Mouse (Mus musculus) forebrain, embryonic 10.5 days (tissue): Measurements from ENCODE around the gene Pias1. TPM values are rescaled to one million over a fixed set of nuclear protein-coding genes. Genes with fewer than 3 reads are reported as not detected.

Source experiments
- DNase-seq: peaks from one replicate; pipeline ENCODE4 v3.0.0-alpha.2; 2017; ENCODE audit warnings: low spot score; ENCODE audit errors: extremely low spot score
- H3K27ac ChIP-seq: fragments of 300-500 bp; sonication (generic); 2 replicates; pipeline ENCODE4 v1.5.1; 2016; ENCODE audit warnings: mild to moderate bottlenecking
- H3K27me3 ChIP-seq: fragments of 300-500 bp; sonication (generic); 2 replicates; pipeline ENCODE4 v1.6.1; 2016; ENCODE audit warnings: mild to moderate bottlenecking; ENCODE audit not compliant: poor library complexity, severe bottlenecking
- H3K36me3 ChIP-seq: fragments of 300-500 bp; sonication (generic); replicated peaks from 2 replicates; pipeline ENCODE4 v1.6.1; 2016; ENCODE audit warnings: mild to moderate bottlenecking, moderate library complexity
- H3K4me1 ChIP-seq: fragments of 300-500 bp; sonication (generic); 2 replicates; pipeline ENCODE4 v1.6.1; 2016
- H3K4me3 ChIP-seq: fragments of 300-500 bp; sonication (generic); 2 replicates; pipeline ENCODE4 v1.5.1; 2016; ENCODE audit warnings: mild to moderate bottlenecking, moderate library complexity
- H3K9me3 ChIP-seq: fragments of 300-500 bp; sonication (generic); 2 replicates; pipeline ENCODE4 v1.6.1; 2016; ENCODE audit warnings: mild to moderate bottlenecking, moderate library complexity
- WGBS: fragments of 180-500 bp; shearing (Covaris S2); methylation state at CpG from one replicate; pipeline ENCODE4 v1.1.7; 2016; 5-methylcytosine and 5-hydroxymethylcytosine counted together
- polyA plus RNA-seq: library from polyadenylated mRNA; unstranded; fragments of >200 nt; fragmentation: Nextera tagmentation; extraction: Ambion mirVana; gene quantifications from 2 replicates; pipeline ENCODE4 v1.2.1, GENCODE M21; 2016

Pias1 gene
- polyA plus RNA-seq, 1 experiment from 2014 or later, result 48.9 TPM

DNA sequence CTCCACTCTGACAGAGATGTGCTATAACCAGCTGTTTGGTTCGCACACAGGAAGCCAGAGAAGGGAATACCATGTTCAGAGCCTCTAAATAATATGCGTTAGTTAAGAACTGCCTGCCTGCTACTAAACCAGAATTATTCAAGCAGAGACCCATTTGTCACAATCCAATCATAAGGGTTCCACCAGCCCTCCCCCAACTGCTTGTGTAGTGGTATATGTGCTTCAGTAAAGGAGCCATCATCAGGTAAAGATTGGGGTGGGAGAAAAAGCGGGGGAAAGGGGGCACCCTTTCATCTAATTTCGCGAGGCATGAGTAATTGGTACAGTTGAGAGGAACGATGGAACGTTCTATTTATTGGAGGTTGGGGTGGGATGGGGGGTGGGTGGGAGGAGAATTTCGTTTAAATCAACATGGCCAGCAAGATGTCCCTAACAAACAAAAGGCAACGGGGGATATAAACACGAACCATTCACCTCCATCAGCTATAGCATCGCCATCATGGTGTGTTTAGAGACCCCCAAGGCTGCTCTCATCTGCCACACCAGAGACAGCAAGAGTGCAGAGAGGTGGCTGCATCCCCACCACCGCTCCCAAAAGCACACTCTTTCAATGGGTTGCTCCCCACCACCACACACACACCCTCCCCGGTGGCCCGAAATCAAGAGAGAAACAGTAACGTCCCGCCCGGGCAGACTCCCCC, 8.1 kb downstream of the Pias1 start:
- H3K4me1 ChIP-seq, result peaks cover 55% of the 10 kb centered on the region
- 5% methylated on average over 17 of the region's 17 CpGs for WGBS
- H3K27ac ChIP-seq, result peak overlapping the region; percentile 95
- H3K4me3 ChIP-seq, result peak overlapping the region; percentile 87
- H3K36me3 ChIP-seq, result no peaks in the 10 kb centered on the region; the same call in 1 of the 2 replicates
- DNase-seq, result no peak
- no peaks in the 10 kb centered on the region for H3K9me3 ChIP-seq
- H3K27me3 ChIP-seq, result peaks cover 11% of the 10 kb centered on the region

DNA sequence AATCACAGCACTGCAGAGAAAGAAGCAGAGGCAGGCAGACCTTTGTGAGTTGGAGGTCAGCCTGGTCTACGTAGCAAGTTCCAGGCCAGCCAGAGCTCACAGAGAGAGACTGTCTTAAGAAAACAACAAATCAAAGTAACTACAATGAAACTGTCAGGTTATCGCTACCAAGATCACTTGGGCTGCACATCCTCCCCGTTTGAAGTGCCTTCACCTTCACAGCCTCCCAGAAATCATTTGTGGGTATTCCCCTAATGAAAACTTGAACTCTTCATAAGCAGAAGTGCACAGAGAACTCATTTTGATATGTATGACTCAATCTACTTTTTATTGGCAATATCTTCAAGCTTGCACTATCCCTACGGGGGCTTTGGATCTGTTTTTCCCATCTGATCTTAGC, 10.6 kb downstream of the Pias1 start:
- Histone ChIP-seq H3K36me3 (no peaks in the 10 kb centered on the region; the same call in 1 of the 2 replicates), H3K27ac (no peak overlapping the region), H3K4me3 (no peak overlapping the region), H3K9me3 (no peaks in the 10 kb centered on the region), H3K4me1 (peaks cover 62% of the 10 kb centered on the region), H3K27me3 (peaks cover 7% of the 10 kb centered on the region)
- WGBS, result 74% methylated on average over 4 of the region's 4 CpGs
- DNase-seq, result no peak

DNA sequence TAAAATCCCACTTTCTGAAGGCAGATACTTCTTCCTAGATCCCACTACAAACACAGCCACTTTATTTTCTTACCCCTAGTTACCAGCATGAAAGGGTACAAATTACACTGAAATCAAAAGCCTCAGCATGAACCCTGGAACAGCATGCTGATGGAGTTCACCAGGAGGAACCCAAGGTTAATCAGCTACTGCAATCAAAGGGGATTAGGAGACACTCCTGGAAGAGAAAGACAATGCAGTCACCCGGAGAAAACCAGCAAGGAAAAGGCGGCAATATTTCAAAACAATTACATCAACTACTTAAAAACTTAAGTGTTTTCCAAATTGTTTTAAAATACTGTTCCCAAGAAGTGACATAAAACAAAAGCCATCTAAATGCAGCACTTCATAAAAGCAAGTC, 11.9 kb downstream of the Pias1 start:
- no peaks in the 10 kb centered on the region for H3K27me3 ChIP-seq
- WGBS, result 10% methylated on average over 2 of the region's 2 CpGs
- no peak overlapping the region for H3K27ac ChIP-seq
- no peak overlapping the region for H3K4me3 ChIP-seq
- H3K9me3 ChIP-seq, result no peaks in the 10 kb centered on the region
- H3K4me1 ChIP-seq, result peaks cover 60% of the 10 kb centered on the region
- peaks cover 5% of the 10 kb centered on the region for H3K36me3 ChIP-seq
- no peak for DNase-seq

DNA sequence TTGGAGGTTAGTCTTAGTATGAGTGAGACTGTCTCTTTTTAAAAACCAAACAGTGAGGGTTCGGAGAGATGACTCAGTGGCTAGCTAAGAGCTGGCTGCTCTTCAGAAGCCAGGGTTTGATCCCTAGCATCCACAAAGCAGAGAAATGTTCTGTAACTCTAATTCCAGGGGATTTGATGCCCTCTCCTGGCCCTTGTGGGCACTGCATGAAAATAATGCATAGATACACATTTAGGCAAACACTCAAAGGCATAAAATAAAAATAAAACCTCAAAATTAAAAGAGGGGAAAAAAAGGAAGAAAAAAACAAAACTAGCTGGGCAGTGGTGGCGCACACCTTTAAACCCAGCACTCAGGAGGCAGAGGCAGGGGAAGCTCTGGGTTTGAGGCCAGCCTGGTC, 13.3 kb downstream of the Pias1 start:
- Histone ChIP-seq H3K9me3 (no peaks in the 10 kb centered on the region), H3K27me3 (no peaks in the 10 kb centered on the region), H3K36me3 (peaks cover 5% of the 10 kb centered on the region), H3K4me1 (peaks cover 52% of the 10 kb centered on the region), H3K4me3 (no peak overlapping the region), H3K27ac (no peak overlapping the region)
- WGBS, result 95% methylated on average over 2 of the region's 2 CpGs
- no peak for DNase-seq

DNA sequence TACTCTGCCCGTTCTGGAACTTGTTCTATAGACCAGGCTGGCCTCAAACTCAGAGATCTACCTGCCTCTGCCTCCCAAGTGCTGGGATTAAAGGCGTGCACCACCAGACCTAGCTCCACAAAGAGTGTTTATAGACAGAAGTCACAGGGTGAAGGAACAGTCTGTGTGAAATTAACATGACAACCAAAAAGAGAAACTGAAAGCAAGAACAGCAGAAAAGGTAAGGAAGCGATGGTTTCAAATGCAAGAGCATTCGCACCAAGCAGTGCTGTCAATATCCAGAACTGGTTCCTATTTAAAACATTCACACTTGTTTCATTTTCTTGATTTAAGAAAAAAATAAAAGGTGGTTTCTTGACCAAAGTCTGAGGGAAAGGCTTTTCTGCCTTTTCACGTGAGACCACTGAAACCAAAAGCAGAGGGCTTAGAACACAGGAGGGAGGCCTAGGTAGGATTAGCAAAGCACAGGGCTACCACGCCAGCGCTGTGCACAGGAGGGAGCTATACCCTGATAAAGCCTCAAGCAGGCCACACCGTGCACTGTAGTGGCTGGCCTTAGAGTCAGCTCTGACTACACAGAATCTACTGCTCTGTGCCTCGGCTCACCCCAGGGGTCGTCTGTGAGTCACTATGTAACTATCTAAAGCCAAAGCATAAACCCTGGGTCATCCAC, 15.5 kb downstream of the Pias1 start:
- Histone ChIP-seq H3K27ac (no peak overlapping the region), H3K4me3 (no peak overlapping the region), H3K4me1 (peaks cover 46% of the 10 kb centered on the region), H3K9me3 (no peaks in the 10 kb centered on the region), H3K27me3 (no peaks in the 10 kb centered on the region), H3K36me3 (peaks cover 5% of the 10 kb centered on the region)
- DNase-seq, result peak; percentile 17
- 47% methylated on average over 10 of the region's 10 CpGs for WGBS

DNA sequence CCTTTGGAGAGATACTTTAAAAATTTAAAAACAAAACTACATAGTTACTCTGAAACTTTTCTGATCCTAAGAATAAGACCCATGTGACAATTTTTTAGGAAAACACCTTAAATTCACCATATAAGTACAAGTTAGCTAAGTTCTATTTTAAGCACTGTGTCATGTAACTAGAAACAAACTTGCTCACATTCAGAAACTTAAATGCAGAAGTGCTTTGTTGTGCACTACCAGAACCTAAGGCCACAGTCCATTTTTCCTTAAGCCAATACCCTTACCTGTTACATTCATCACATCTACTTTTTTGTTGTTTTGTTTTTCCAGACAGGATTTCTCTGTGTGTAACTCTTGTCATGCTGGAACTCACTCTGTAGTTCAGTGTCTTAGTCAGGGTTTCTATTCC, 17.4 kb downstream of the Pias1 start:
- H3K4me3 ChIP-seq, result no peak overlapping the region
- peaks cover 5% of the 10 kb centered on the region for H3K36me3 ChIP-seq
- no peaks in the 10 kb centered on the region for H3K9me3 ChIP-seq
- DNase-seq, result no peak
- H3K27ac ChIP-seq, result no peak overlapping the region
- H3K27me3 ChIP-seq, result no peaks in the 10 kb centered on the region
- peaks cover 27% of the 10 kb centered on the region for H3K4me1 ChIP-seq

DNA sequence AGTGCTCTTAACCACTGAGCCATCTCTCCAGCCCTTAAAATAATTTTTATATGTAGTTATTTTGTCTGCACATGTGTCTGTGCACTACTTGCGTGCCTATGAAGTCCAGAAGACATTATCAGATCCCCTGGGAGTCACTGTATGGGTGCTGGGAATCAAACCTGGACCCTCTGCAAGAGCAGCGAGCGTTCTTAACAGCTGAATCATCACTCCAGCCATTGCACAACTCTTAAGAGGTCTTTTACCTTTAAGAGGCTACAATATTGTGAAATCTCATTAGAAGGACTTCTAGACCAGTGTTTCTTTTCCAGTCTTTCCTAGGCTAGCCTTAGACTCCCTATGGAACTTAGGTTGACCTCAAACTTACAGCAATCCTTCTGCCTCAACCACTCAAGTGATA, 21.7 kb downstream of the Pias1 start:
- 97% methylated on average over 3 of the region's 3 CpGs for WGBS
- H3K27me3 ChIP-seq, result no peaks in the 10 kb centered on the region
- H3K27ac ChIP-seq, result no peak overlapping the region
- peaks cover 13% of the 10 kb centered on the region; the same call in 1 of the 2 replicates for H3K4me1 ChIP-seq
- no peaks in the 10 kb centered on the region for H3K9me3 ChIP-seq
- no peak overlapping the region for H3K4me3 ChIP-seq
- DNase-seq, result no peak
- H3K36me3 ChIP-seq, result no peaks in the 10 kb centered on the region; the same call in 1 of the 2 replicates

DNA sequence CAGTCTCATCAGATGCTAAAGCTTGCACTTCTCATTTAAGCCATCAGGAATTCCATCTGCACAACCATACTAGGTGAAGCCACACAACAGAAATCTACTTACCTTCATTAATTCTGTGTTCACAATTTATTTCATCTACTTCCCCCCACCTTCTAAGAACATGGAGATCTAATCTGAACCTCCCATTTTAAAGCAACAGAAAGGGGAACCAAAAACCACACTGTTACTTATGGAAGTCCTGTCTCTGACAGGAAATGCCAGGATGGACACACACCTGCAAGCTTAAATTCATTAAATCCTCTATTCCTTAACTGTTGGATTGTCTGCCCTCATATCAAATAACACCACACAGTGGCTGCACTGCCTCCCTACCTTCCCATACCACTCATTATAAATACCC, 35.0 kb downstream of the Pias1 start:
- H3K4me1 ChIP-seq, result peaks cover 4% of the 10 kb centered on the region; the same call in 1 of the 2 replicates
- no peaks in the 10 kb centered on the region for H3K27me3 ChIP-seq
- no peak overlapping the region for H3K27ac ChIP-seq
- H3K9me3 ChIP-seq, result no peaks in the 10 kb centered on the region
- no peak for DNase-seq
- H3K36me3 ChIP-seq, result peaks cover 28% of the 10 kb centered on the region
- no peak overlapping the region for H3K4me3 ChIP-seq

DNA sequence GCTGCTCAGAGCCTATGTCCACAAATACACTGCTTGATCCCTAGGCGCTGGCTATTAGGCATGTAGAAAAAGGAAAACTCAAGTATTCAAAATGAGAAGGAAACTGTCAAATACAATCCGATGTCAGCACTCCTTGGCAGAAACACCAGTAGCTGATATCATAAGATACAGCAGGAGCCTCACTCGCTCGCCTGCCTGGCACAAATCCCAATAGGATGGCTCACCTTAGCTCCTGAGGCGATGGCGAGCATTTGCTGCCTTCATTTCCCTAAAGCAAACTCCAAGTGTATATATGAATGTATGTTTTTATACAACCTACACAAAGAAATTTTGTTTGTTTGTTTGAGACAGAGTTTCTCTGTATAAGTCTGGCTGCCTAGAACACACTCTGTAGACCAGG, 42.4 kb downstream of the Pias1 start:
- H3K36me3 ChIP-seq, result peaks cover 37% of the 10 kb centered on the region
- no peaks in the 10 kb centered on the region for H3K9me3 ChIP-seq
- WGBS, result 96% methylated on average over 6 of the region's 6 CpGs

DNA sequence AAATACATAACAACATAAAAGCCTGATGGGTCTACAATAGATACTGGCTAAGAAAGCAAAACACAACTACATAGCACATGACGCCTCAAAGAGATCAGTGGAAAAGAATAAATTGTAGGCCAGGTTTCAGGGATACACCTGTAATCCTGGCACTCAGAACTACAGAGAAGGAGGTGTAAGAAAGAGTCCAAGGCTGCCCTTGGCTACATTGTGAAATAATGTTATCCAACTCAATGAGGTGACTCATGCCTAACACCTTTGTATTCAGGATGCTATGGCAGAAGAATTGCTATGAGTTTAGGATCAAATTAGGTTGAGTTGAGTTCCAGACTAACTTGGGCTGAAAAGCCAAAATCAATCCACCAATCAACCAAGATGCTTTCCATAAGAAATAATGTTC, 43.7 kb downstream of the Pias1 start:
- peaks cover 27% of the 10 kb centered on the region for H3K36me3 ChIP-seq
- no peak for DNase-seq
- no peaks in the 10 kb centered on the region for H3K9me3 ChIP-seq
- H3K4me3 ChIP-seq, result no peak overlapping the region
- no peak overlapping the region for H3K27ac ChIP-seq
- H3K27me3 ChIP-seq, result no peaks in the 10 kb centered on the region
- WGBS, result 87% methylated on average over 1 of the region's 1 CpGs
- H3K4me1 ChIP-seq, result no peaks in the 10 kb centered on the region

More for the DNA sequence above, 42.4 kb downstream of the Pias1 start:
- Histone ChIP-seq H3K27me3 (no peaks in the 10 kb centered on the region), H3K4me3 (no peak overlapping the region), H3K4me1 (no peaks in the 10 kb centered on the region), H3K27ac (no peak overlapping the region)
- no peak for DNase-seq

DNA sequence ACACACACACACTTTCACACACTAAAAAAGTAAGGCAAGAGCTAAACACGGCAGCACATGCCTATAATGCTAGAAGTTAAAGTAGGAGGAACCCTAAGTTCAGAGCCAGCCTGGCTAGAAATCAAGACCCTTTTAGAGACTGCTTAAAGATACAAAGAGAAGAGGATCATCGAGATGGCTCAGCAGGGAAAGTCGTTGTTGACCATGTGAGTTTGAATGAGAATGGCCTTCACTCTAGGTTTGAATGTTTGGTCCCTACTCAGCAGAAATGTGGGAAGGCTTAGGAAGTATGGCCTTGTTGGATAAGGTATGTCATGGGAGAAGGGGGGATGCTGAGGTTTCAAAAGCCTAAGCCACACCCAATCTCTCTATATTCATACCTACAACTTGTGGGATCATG, 46.8 kb downstream of the Pias1 start:
- 86% methylated on average over 3 of the region's 3 CpGs for WGBS
- H3K4me3 ChIP-seq, result no peak overlapping the region
- H3K4me1 ChIP-seq, result peaks cover 7% of the 10 kb centered on the region
- H3K27ac ChIP-seq, result no peak overlapping the region
- H3K9me3 ChIP-seq, result no peaks in the 10 kb centered on the region
- peaks cover 10% of the 10 kb centered on the region; the same call in 1 of the 2 replicates for H3K36me3 ChIP-seq
- H3K27me3 ChIP-seq, result no peaks in the 10 kb centered on the region
- DNase-seq, result no peak

DNA sequence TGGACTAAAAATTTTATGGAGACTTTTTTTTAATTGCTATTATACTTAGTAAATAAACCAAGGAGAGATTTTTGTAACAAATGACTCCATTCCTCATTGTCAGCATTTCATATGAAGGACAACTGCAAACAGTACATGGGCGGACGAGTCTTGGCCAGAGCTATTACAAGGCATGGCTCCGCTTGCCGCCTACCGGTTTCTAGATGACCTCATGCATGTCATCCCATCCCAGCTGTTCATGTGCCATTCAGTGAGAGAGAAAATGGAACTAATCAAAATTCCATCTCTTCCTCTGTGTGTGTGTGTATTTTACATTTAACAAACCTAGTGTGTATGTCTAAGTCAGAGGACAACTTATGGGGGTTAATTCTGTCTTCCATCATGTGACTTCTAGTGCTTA, 51.9 kb downstream of the Pias1 start:
- 92% methylated on average over 5 of the region's 5 CpGs for WGBS
- Histone ChIP-seq H3K36me3 (no peaks in the 10 kb centered on the region), H3K27ac (no peak overlapping the region), H3K4me3 (no peak overlapping the region), H3K9me3 (no peaks in the 10 kb centered on the region), H3K4me1 (peaks cover 9% of the 10 kb centered on the region), H3K27me3 (no peaks in the 10 kb centered on the region)
- no peak for DNase-seq

DNA sequence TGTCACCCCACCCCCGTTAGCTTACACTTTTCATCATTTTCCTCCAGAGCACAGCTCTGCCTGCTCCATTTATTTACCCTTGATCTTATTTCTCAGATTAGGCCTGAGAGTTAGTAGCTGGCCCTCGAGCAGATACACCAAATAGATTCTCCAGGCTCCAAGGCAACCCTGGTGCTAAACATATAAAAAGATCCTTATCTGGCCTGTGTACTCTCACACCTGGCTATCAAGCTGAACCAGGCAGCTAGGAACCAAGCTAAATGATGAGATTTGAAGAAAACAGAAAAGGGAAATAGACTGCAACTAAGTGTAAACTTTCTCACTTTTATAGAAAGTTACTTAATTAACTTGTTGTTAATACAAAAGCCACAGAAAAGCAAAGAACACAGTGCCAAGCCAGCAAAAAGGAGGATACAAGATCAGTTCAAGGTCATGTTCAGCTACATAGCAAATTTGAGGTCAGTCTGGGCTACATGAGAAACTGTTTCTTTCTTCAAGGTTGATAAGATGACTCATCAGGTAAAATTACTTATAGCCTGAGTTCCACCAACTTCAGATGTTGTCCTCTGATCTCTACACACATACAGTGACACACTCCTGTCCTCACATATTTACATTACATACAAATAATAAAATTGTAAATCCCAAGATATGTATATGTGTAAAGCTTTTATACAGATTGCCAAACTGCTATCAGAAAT, 52.9 kb downstream of the Pias1 start:
- Histone ChIP-seq H3K36me3 (no peaks in the 10 kb centered on the region), H3K4me1 (peaks cover 11% of the 10 kb centered on the region), H3K27ac (no peak overlapping the region), H3K9me3 (no peaks in the 10 kb centered on the region), H3K4me3 (no peak overlapping the region), H3K27me3 (no peaks in the 10 kb centered on the region)
- 83% methylated on average over 2 of the region's 2 CpGs for WGBS
- DNase-seq, result no peak
